Mouse (Mus musculus) limb, embryonic 13.5 days (tissue): Measurements from ENCODE around the gene Angptl2. TPM values are rescaled to one million over a fixed set of nuclear protein-coding genes. Genes with fewer than 3 reads are reported as not detected.
A peak's percentile ranks its signal among the peaks of the same experiment; 100 is the strongest.

ENCODE experiments used
- ATAC-seq: fragments of 200-750 bp; cut with Nextera tagmentation; 2 replicates; pipeline ENCODE4 v1.8.0; 2017; ENCODE audit warnings: low read depth, moderate number of reproducible peaks, moderate TSS enrichment; ENCODE audit not compliant: low FRiP score
- H3K27ac ChIP-seq: fragments of 300-500 bp; sonication (generic); 2 replicates; pipeline ENCODE4 v1.5.1; 2015; ENCODE audit warnings: inconsistent platforms, mild to moderate bottlenecking, moderate library complexity
- H3K27me3 ChIP-seq: fragments of 300-500 bp; sonication (generic); 2 replicates; pipeline ENCODE4 v1.6.1; 2015; ENCODE audit warnings: mild to moderate bottlenecking, inconsistent platforms
- H3K36me3 ChIP-seq: fragments of 300-500 bp; sonication (generic); 2 replicates; pipeline ENCODE4 v1.6.1; 2015; ENCODE audit warnings: inconsistent platforms, mild to moderate bottlenecking, moderate library complexity
- H3K4me1 ChIP-seq: fragments of 300-500 bp; sonication (generic); 2 replicates; pipeline ENCODE4 v1.6.1; 2015; ENCODE audit warnings: inconsistent platforms
- H3K4me2 ChIP-seq: fragments of 300-500 bp; sonication (generic); replicated peaks from 2 replicates; pipeline ENCODE4 v1.6.1; 2015; ENCODE audit warnings: inconsistent platforms, mild to moderate bottlenecking, moderate library complexity
- H3K4me3 ChIP-seq: fragments of 300-500 bp; sonication (generic); 2 replicates; pipeline ENCODE4 v1.5.1; 2015; ENCODE audit warnings: moderate library complexity, mild to moderate bottlenecking, inconsistent platforms
- H3K9ac ChIP-seq: fragments of 300-500 bp; sonication (generic); 2 replicates; pipeline ENCODE4 v1.6.1; 2015; ENCODE audit warnings: mild to moderate bottlenecking, inconsistent platforms
- H3K9me3 ChIP-seq: fragments of 300-500 bp; sonication (generic); 2 replicates; pipeline ENCODE4 v1.6.1; 2016; ENCODE audit warnings: inconsistent platforms
- WGBS: fragments of 180-500 bp; shearing (Covaris S2); methylation state at CpG from one replicate; pipeline ENCODE4 v1.1.7; 2015; 5-methylcytosine and 5-hydroxymethylcytosine counted together
- polyA plus RNA-seq: library from polyadenylated mRNA; unstranded; fragments of >200 nt; fragmentation: Nextera tagmentation; extraction: Ambion mirVana; gene quantifications from 2 replicates; pipeline ENCODE4 v1.2.1, GENCODE M21; 2015

The Angptl2 gene
- polyA plus RNA-seq, 1 experiment from 2014 or later = 76.0 TPM

- Histone ChIP-seq H3K4me2 (no peak overlapping the region), H3K36me3 (no peaks in the 10 kb centered on the region), H3K4me3 (no peak overlapping the region), H3K4me1 (peaks cover 8% of the 10 kb centered on the region), H3K27ac (no peak overlapping the region), H3K9ac (no peak overlapping the region), H3K27me3 (no peaks in the 10 kb centered on the region), H3K9me3 (no peaks in the 10 kb centered on the region)
- ATAC-seq = no peak
- WGBS = 87% methylated on average over 8 of the region's 8 CpGs
Measured at GRCm38 (mm10) chr2:33260772-33261171, 44.9 kb downstream of the Angptl2 start.

GRCm38 (mm10) chr2:33261475-33261874 is 45.6 kb downstream of the Angptl2 start:
- 90% methylated on average over 3 of the region's 3 CpGs for WGBS
- Histone ChIP-seq H3K36me3 (no peaks in the 10 kb centered on the region), H3K4me2 (no peak overlapping the region), H3K9ac (no peak overlapping the region), H3K9me3 (no peaks in the 10 kb centered on the region), H3K27me3 (no peaks in the 10 kb centered on the region), H3K4me3 (no peak overlapping the region), H3K4me1 (peaks cover 6% of the 10 kb centered on the region), H3K27ac (no peak overlapping the region)
- ATAC-seq = no peak

GRCm38 (mm10) chr2:33265793-33266192 is 49.9 kb downstream of the Angptl2 start:
- H3K9me3 ChIP-seq = no peaks in the 10 kb centered on the region
- H3K36me3 ChIP-seq = no peaks in the 10 kb centered on the region
- no peak for ATAC-seq
- H3K9ac ChIP-seq = no peak overlapping the region
- H3K27ac ChIP-seq = peak overlapping the region; percentile 61; the same call in 1 of the 2 replicates
- no peak overlapping the region for H3K4me3 ChIP-seq
- H3K4me2 ChIP-seq = no peak overlapping the region
- WGBS = 73% methylated on average over 3 of the region's 3 CpGs
- peaks cover 10% of the 10 kb centered on the region for H3K4me1 ChIP-seq
- no peaks in the 10 kb centered on the region for H3K27me3 ChIP-seq

GRCm38 (mm10) chr2:33267075-33267474 is 51.2 kb downstream of the Angptl2 start:
- 72% methylated on average over 1 of the region's 1 CpGs for WGBS
- Histone ChIP-seq H3K27me3 (no peaks in the 10 kb centered on the region), H3K9ac (no peak overlapping the region), H3K27ac (no peak overlapping the region), H3K4me3 (no peak overlapping the region), H3K4me1 (peaks cover 14% of the 10 kb centered on the region), H3K4me2 (no peak overlapping the region), H3K9me3 (no peaks in the 10 kb centered on the region), H3K36me3 (no peaks in the 10 kb centered on the region)
- no peak for ATAC-seq

GRCm38 (mm10) chr2:33268384-33269131 is 52.7 kb downstream of the Angptl2 start:
- Histone ChIP-seq H3K9me3 (no peaks in the 10 kb centered on the region), H3K4me3 (no peak overlapping the region), H3K27ac (no peak overlapping the region), H3K4me1 (peaks cover 21% of the 10 kb centered on the region), H3K36me3 (no peaks in the 10 kb centered on the region), H3K4me2 (no peak overlapping the region), H3K27me3 (no peaks in the 10 kb centered on the region), H3K9ac (peak overlapping the region; percentile 25; the same call in 1 of the 2 replicates)
- 80% methylated on average over 6 of the region's 6 CpGs for WGBS
- ATAC-seq = no peak

GRCm38 (mm10) chr2:33269132-33269493 is 53.2 kb downstream of the Angptl2 start:
- H3K4me2 ChIP-seq = no peak overlapping the region
- H3K4me1 ChIP-seq = peaks cover 21% of the 10 kb centered on the region
- no peak for ATAC-seq
- no peak overlapping the region for H3K4me3 ChIP-seq
- H3K36me3 ChIP-seq = no peaks in the 10 kb centered on the region
- WGBS = 85% methylated on average over 2 of the region's 2 CpGs
- H3K9me3 ChIP-seq = no peaks in the 10 kb centered on the region
- H3K9ac ChIP-seq = no peak overlapping the region
- H3K27me3 ChIP-seq = no peaks in the 10 kb centered on the region
- no peak overlapping the region for H3K27ac ChIP-seq

GRCm38 (mm10) chr2:33270569-33270968 is 54.7 kb downstream of the Angptl2 start:
- Histone ChIP-seq H3K27me3 (no peaks in the 10 kb centered on the region), H3K27ac (no peak overlapping the region), H3K4me2 (no peak overlapping the region), H3K9ac (no peak overlapping the region), H3K36me3 (no peaks in the 10 kb centered on the region), H3K9me3 (no peaks in the 10 kb centered on the region), H3K4me3 (no peak overlapping the region), H3K4me1 (peaks cover 17% of the 10 kb centered on the region)
- ATAC-seq = no peak
- 95% methylated on average over 2 of the region's 2 CpGs for WGBS

GRCm38 (mm10) chr2:33271511-33271910 is 55.6 kb downstream of the Angptl2 start:
- Histone ChIP-seq H3K4me2 (no peak overlapping the region), H3K27ac (no peak overlapping the region)

GRCm38 (mm10) chr2:33272665-33273439 is 57.0 kb downstream of the Angptl2 start:
- no peak overlapping the region for H3K4me2 ChIP-seq
- H3K27me3 ChIP-seq = no peaks in the 10 kb centered on the region
- H3K27ac ChIP-seq = peak overlapping the region; percentile 61; the same call in 1 of the 2 replicates

More at GRCm38 (mm10) chr2:33271511-33271910, 55.6 kb downstream of the Angptl2 start:
- ATAC-seq = no peak
- peaks cover 15% of the 10 kb centered on the region; the same call in 1 of the 2 replicates for H3K4me1 ChIP-seq
- H3K9ac ChIP-seq = no peak overlapping the region
- H3K9me3 ChIP-seq = no peaks in the 10 kb centered on the region
- 89% methylated on average over 1 of the region's 1 CpGs for WGBS
- H3K4me3 ChIP-seq = no peak overlapping the region
- H3K27me3 ChIP-seq = no peaks in the 10 kb centered on the region
- no peaks in the 10 kb centered on the region for H3K36me3 ChIP-seq

GRCm38 (mm10) chr2:33274719-33275490 is 59.0 kb downstream of the Angptl2 start:
- Histone ChIP-seq H3K27me3 (no peaks in the 10 kb centered on the region), H3K4me2 (no peak overlapping the region), H3K9ac (no peak overlapping the region), H3K27ac (no peak overlapping the region), H3K4me3 (no peak overlapping the region), H3K4me1 (peaks cover 12% of the 10 kb centered on the region; the same call in 1 of the 2 replicates), H3K36me3 (no peaks in the 10 kb centered on the region), H3K9me3 (no peaks in the 10 kb centered on the region)
- ATAC-seq = no peak
- 86% methylated on average over 12 of the region's 12 CpGs for WGBS

More at GRCm38 (mm10) chr2:33272665-33273439, 57.0 kb downstream of the Angptl2 start:
- whole genome bisulfite sequencing = 55% methylated on average over 4 of the region's 4 CpGs
- Histone ChIP-seq H3K36me3 (no peaks in the 10 kb centered on the region), H3K9ac (no peak overlapping the region), H3K4me3 (no peak overlapping the region), H3K9me3 (no peaks in the 10 kb centered on the region), H3K4me1 (peaks cover 12% of the 10 kb centered on the region; the same call in 1 of the 2 replicates)
- ATAC-seq = no peak

GRCm38 (mm10) chr2:33279758-33280157 is 63.9 kb downstream of the Angptl2 start:
- ATAC-seq = no peak
- WGBS = 88% methylated on average over 10 of the region's 10 CpGs
- H3K4me1 ChIP-seq = no peaks in the 10 kb centered on the region
- H3K27me3 ChIP-seq = no peaks in the 10 kb centered on the region
- no peaks in the 10 kb centered on the region for H3K9me3 ChIP-seq
- no peaks in the 10 kb centered on the region for H3K36me3 ChIP-seq
- no peak overlapping the region for H3K4me3 ChIP-seq
- no peak overlapping the region for H3K4me2 ChIP-seq
- no peak overlapping the region for H3K27ac ChIP-seq
- H3K9ac ChIP-seq = no peak overlapping the region

GRCm38 (mm10) chr2:33280525-33280924 is 64.7 kb downstream of the Angptl2 start:
- WGBS = 83% methylated on average over 2 of the region's 2 CpGs
- Histone ChIP-seq H3K27ac (no peak overlapping the region), H3K4me2 (no peak overlapping the region), H3K27me3 (no peaks in the 10 kb centered on the region), H3K4me3 (no peak overlapping the region), H3K9me3 (no peaks in the 10 kb centered on the region), H3K4me1 (no peaks in the 10 kb centered on the region), H3K9ac (no peak overlapping the region), H3K36me3 (no peaks in the 10 kb centered on the region)
- no peak for ATAC-seq
